Mouse (Mus musculus): Measurements from ENCODE around the gene Rtf2.

Rtf2 gene

DNA sequence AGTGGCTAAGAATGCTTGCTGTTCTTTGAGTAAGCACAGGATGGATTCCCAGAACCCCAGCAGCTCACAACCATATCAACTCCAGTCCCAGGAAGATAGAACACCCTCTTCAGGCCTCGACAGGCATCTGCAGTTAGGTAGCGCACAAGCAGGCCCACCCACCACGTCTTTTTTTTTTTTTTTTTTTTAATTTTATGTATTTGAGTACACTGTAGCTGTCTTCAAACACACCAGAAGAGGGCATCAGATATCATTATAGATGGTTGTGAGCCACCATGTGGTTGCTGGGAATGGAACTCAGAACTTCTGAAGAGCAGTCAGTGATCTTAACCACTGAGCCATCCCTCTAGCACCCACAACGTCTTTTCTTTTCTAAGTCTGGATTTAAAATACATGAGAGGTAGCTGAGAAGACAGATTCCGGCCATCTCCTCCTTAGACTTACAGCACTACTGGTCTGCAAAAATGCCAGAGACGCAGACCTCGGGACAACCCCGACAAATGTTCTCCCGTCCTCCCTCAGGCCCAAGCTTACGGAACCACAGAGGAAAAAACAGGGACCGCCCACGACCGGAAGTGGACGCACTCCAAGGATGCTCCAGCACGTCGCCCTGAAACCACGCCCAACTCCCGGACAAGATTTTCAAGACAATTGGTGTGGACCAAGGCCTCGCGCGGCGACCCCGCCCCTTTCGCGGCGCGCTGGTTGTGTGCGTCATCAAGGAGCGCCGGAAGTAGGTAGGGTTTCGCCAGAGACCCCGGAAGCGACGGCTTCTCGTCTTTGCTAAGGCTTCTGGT lies at the start of gene Rtf2:
Gene Rtf2, plus strand, starts transcription at position 714 of the 797 bp plus-strand sequence.
- DNase-seq: peak; percentile 100

DNA sequence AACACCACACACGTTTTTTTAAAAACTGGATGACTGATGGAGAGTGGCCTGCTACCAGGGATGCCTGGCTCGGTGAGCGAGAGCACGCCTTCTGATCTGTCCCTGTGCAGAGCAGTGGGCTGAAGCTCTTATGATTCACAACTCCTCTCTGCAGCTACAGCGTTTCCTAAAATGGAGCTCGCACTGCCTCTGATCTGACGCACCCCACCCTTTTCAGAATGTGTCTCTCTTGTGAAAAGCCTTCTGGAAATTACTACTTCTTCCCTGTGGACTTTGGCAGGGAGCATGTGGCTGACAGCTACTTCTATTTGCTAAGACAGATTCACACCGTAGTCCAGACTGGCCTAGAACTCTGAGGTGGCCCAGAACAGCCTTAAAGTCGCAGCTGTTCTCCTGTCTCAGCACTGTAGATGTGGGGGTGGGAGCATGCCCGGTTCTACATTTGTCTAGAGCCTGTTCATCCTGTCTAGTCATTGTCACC lies 48.3 kb upstream of the Rtf2 start:
- no peak for DNase-seq

DNA sequence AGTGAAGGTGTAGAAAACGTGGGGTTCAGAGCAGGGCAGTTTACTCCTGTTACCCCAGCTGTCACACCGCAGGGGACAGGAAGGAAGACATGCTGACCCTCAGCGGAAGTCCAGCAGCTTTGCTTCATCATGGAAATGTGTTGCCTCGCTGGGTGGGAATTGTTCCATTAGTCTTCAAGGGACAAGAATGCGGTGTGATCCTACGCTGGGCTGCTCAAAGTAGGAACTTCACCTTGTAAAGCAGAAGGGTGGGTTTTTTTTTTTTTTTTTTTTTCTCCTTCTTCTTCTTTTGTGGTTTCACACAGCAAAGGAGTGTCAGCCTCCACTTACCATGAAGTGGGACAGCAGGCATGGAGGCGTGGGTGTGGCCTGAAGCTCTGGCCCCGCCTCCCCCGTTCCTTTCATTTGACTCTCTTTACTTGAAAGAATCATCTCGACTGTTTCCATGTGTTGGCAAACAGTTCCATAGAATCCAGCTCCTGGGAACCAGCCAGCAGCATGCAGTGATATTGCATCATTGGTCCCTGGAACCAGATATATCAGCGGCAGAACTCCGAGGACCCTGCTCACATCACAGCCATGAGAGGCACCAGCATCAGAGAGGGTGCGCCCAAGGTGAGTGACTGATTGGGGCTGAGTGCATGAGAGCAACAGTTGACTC lies 46.8 kb upstream of the Rtf2 start, which contains the start of gene Cass4:
Gene Cass4, plus strand, starts transcription at position 404 of the 661 bp plus-strand sequence.
- DNase-seq: peak; percentile 68

DNA sequence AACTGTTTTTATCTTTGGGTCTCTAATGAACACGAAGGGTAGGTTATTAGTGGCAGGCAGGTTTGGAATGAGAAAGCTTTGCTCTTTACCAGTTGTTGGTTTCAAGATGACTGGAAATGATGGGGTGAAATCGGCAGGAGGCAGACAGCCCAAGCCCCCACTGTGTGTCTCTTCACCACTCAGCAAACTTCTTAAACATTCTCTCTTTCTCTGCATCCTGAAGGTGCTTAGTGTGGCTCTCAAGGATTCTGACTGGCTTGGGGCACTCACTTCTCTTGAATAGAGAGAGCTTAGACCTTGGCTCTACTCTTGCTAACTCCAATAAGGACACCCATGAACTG lies 46.3 kb upstream of the Rtf2 start:
- no peak for DNase-seq

DNA sequence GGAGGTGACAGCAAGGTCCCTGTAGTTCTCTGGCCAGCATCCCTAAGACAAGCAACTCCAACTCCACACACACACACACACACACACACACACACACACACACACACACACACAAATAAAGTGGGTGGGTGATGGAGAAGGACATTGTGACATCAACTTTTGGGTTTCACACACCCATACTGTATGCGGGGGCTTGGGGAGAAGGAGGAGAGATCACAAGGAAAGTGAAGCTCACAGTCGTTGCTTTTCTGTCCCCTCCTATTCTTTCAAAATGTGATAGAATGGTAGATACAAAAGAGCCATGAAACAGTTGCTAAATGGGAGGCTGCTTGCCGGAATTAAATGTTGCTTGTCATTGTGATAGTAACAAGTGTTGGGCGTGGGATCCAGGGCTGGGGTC lies 45.7 kb upstream of the Rtf2 start:
- no peak for DNase-seq

DNA sequence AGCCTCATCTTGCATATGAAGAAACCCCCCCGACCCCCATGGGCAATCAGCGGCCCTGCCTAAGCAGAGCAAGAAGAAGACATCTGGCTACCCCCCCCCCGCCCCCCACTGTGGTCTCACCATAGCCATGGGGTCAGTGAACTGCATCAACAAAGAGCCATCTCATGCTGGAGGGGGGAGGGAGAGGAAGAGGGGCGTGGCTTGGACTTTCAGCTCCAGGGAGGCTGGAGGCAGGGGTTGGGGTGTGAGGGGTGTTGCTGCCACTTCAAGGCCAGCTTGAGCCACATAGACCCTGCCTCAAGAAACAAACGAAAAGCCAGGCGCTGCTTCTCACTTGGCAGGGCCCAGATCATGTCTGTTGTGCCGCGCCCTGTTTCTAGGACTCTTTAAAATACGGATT lies 44.4 kb upstream of the Rtf2 start:
- DNase-seq: peak; percentile 37

DNA sequence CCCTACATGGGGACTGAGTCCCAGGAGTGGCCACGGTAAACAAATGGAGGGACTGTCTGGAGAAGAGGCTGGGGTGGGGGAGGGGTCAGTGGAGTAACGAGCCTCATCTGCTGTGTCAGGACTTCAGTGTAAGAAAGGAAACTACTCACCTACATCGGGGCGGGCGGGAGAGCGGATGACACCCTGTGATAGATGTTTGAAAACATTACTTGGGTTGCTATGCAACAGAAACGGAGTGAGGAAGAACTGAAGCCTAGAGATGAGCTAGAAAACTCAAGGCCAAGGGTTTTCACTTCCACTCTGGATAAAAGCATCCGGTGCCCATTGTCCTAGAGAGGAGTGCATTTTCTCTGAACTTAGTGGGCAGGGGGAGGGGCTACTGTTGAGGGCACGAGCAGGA lies 40.5 kb upstream of the Rtf2 start:
- DNase-seq: no peak

DNA sequence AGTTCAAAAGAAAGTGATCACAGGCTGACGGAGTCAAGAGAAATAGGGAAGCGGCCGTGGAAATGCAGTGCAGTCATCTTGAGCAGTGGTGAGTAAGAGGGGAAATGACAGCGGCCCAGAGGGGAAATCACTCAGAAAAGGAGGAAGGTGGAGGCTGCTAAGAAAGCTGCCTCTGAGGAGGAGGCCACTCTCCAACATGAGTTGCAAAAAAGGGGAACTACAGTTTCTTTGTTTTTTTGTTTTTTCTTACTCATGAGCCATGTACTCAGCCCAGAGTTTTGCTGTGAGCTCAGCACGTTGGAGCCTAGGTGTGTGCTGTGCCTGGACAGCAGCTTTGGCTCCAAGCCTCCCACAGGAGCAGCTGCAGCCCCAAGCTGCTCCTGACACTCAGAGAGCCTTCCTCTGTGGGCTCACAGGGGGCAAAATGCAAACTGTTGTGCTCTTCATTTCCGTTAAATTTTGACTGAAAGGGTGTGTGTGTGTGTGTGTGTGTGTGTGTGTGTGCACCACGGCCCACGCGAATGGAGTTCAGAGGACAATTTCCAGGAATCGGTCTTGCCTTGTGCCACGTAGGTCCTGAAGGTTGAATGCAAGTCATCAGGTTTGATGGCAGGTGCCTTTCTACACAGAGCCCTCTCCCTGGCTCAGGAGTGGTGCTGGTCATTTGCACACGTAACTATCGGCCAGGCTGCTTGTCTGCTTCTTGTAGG lies 39.1 kb upstream of the Rtf2 start:
- peak; percentile 25 for DNase-seq

DNA sequence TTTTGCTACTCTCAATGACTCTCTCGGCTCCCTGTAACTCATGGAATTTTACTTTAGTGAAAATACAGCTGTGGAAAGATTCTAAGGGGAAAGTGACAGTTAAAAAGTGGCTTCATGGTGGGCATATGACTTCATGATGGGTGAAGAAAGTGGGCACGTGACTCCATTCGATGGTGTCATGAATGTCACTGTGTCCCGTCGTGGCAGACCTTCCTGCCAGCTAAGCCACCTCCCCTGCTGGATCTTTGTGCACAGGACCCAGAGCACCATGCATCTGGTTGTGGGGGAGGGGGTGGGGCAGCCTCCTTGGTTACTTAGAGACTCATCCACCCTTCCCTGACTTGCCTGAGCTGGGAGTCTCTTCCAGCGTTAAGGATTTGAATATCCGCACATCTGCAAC lies 36.1 kb upstream of the Rtf2 start:
- no peak for DNase-seq

DNA sequence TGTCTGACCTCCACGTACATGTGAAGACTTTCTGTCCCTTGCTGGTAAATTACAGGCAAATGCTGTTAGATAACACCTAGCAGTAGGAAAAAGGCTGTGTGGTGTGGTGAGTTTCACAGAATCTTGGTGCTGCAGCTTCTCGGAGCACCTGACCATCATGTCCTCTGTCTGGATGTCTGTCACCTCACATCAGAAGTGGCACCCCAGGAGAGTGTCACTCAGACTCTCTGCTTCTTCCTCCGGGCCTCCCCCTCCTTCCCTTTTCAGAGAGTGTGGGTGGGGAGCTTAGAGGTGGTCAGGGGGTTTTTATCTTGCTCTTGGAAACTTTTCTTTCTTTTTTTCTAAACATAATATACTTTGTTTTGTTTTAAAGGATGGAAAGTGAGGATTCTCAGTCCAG lies 35.3 kb upstream of the Rtf2 start:
- no peak for DNase-seq

DNA sequence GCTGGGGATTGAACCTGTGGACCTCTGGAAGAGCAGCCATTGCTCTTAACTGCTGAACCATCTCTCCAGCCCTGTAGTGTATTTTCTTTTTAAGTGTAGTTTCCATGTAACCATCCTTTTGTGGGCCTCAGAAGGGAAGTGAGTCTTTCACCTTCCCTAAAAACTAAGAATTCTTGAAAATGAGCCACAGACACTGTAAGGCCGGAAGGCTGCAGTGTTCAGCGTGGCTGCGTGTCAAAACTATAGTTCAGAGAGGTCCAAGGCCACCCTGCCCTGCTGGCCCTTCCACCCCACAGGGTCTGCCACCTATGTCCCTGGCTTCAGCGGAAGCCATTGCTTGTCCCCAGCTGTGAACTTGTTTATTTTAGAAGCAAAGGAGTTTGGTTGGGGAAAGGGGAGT lies 34.2 kb upstream of the Rtf2 start:
- DNase-seq: no peak

DNA sequence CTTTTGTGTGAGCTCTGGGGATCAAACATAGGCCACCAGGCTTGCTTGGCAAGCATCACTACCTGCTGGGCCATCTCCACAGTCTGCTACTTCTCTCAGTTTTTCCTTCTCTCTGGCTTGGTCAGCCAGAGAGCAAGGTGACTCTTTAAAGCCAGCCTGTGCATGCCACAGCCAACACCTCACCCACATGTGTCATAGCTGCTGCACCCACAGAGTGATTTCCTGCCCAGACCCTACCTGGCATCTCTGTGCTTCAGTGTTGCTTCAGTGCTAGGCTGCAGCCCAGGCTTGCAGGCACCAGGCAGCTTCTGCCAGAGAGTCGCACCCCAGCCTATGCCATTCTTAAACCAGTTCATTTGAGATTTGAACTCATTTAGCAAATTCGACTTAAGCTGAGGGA lies 32.9 kb upstream of the Rtf2 start:
- DNase-seq: no peak

DNA sequence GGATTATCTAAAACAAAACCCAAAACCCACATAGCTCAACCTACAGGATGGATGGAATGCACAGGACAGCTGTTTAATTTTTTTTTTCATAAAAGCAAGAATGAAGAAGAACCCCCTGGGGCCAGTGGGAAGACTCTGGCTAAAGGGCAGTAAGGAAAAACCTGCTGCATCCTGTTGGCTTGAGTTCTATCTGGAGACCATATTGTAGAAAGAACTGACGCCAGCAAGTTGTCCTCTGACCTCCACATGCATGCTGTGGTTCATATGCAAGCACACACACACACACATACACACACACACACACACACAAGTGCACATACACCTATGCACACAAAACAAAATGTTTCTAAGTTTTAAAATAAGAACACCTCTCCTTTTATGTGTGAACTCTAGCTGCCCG lies 29.7 kb upstream of the Rtf2 start:
- no peak for DNase-seq

DNA sequence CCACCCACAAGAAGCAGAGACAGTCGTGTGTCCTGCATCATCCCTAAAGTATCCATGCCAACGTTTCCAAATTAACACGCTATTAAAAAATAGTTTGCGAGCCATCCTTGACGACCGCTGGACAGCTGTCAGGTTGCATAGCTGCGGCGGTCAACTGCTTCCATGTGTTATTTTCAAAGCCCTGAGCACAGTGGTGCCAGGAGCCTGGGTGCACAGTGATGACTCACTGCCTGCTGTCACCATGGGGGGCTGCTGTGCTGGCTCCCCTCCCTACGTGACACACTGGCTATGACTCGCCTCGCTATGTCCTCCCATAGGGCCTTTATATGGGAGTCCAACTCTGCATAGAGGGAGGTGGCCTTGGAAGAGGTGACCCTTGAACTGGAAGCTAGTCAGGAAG lies 29.3 kb upstream of the Rtf2 start:
- peak; percentile 68 for DNase-seq

DNA sequence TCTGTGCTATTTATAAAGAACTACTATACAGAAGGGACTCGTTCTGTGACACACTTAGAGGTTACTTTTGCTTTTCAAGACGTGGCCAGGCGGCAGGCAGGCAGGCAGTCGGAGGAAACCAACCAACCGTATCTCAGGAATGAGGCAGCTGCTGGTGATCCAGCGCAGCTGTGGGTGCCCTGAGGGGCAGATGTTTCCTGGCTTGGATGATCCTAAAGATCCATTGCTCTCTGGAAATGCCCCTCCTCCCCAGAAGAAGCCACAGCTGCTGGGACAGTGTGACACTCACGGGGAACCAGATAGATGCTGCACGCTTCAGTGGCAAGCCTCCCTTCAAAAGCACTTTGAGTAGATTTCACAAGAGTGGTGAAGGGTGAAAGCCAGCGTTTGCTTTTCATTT lies 27.9 kb upstream of the Rtf2 start:
- DNase-seq: peak; percentile 83

DNA sequence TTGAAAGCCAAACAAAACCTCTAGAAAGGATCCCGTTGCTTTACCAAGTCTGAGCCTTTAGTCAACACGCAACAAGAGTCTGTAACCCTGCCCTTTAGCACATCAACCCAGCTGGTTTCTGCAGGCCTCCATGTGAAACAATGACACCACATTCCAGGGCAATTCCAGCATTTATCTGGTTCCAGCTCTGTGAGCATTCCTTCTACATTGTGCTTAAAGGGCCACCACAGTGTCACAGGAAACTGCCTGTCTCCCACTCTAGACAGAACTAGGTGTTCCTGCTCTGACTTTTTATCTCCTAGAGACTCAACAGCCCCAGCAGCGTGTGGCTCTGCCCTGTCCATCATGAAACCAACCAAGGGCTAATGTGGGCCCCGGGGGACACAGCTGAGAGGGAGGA lies 27.1 kb upstream of the Rtf2 start:
- peak; percentile 52 for DNase-seq

DNA sequence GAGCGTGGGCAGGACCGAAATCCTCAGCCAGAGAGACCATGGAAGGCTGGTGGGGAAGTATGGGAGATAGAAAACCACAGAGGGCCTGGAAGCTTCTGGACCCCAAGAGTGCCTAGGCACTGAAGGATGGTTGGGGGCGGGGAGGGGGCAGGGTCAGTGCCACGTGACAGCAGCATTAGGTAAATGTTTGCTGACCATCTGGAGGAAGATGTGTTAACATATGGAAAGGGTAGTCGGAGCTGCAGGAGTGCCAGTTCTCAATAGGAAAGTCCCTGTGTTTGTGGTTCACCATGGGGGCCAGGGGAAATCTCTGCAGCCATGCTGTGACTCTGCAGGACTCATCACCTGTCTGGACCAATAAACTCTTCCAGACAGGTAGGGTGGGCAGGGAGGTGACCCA lies 26.5 kb upstream of the Rtf2 start:
- no peak for DNase-seq

DNA sequence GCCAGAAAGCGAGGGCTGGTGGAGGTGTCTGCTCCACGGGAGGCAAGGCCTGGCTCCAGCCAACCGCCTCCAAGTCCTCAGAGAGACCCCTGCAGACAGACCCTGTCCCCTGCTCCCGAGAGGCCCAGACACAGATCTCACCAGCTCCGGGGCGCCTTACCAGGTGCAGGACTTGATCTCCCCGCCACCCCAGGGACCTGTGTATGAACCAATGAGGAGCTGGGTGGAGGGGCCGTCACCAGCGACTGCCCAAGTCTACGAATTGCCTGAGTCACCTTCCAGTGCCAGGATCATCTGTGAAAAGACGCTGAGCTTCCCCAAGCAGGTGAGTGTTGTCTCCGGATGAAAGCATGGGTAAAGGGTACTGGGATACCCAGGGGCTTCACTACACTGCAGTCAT lies 24.1 kb upstream of the Rtf2 start:
- no peak for DNase-seq

DNA sequence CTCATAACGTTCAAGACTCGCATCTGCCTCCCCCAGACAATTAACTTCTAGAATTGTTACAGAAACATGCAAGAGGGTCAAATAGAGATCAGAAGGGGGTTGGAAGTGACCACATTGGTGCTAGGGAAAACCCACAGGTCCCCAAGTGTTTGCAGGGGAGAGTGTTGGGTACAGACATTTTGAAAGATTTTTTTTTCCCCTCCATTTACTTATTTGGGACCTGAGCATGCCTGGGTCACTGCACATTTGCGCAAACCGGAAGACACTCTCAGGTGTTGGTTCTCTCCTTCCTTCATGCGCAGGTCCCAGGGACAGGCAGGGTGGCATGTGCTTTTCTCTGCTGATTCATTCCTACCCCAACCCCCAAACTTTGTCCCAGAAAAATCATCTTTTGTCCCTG lies 23.5 kb upstream of the Rtf2 start:
- no peak for DNase-seq

DNA sequence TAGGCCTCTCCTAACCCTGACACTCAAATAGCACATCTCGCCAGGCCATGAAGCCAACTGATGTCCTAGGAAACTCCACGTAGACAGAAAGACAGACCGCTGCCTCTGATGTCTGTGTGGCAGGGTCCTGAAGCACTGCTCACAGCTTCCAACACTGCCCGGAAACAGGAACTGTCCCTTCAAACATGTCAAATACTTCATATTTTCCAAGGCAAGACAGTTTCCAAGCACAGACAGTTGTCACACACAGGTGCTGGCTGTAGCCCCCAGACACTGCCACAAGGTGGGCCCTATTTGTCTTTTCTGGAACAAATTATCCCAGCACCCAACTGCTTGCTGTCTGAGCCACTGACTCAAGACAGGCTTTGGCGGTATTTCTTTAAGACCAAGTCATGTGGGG lies 22.1 kb upstream of the Rtf2 start:
- DNase-seq: no peak

DNA sequence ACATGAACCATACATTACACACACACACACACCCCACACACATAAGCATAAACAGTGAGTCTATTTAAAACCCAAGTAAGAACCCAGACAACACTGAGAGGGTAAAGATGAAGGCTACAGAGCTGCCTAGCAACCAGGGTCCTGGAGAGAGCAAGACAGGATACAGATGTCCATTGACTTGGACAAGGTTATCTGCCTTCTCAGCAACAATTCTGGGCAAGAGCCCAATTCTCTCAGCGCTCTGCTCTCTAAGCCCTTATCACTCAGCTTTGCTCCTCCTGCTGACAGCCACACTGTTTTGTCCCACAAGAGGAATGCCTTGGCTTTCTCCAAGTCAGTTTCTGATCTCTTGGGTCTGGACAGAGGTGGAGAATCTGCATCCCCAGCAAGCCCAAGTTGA lies 9.7 kb upstream of the Rtf2 start:
- peak; percentile 69 for DNase-seq

DNA sequence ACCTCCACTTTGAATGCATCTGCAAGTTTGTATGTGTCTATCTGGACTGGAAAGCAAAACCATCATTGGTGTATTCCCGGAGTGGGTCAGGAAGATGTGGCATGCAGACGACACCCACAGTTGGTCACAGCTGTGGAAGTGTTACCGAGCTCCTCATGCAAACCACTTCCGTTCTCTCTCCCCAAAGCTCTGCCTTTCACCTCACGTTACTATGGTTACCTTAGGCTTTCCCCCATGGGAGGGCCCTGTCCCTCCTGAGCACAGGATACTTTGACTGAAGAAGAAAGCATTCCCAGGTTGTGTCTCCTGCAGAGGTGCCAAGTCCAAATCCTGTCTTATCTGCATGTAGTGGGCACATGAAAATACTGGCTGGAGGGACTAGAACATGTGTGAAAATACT lies 6.6 kb upstream of the Rtf2 start:
- DNase-seq: no peak

DNA sequence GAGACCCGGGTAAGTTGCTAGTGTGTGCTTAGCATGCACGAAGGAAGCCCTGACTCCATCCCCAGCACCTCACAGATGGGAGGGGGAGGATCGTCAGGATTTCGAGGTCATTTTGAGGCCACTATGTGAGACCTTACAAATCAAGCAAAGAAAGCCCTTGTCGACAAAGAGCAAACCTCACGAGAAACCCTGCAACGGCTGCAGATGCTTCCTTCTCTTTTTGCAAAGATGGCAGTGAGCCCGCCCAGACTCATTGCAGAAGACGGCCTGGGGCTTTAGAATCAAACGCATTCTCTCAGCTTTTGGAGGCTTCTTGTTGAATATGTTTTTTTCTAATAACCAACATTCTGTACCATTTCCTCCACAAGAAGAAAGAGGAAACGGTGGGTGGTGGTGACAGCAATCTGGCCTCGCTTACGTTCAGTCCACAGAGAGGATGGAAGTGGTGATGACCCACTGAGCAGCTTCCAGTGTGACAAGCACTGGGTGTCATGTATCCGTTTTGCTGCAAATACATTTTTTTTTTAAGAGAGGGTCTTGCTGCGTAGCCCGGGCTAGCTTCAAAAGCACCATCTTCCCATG lies 2.9 kb upstream of the Rtf2 start:
- no peak for DNase-seq

DNA sequence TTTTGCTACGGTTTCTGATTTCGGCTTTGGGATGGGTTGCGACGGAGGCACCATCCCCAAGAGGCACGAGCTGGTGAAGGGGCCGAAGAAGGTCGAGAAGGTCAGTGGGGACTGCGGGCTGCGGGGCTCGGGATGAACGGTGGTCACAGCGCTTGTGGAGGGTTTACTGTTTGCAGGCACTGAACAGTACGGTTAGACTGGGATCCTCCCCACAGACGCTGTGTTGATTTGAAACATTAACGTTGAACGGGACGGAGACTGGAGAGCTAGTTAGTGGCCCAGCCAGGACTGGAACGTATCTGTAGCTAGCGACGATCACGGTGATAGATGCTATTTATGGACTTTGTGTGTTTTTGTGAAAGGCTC lies 267 bp downstream of the Rtf2 start:
- no peak for DNase-seq

Data from lung, postnatal 10 days (tissue).